Mouse (Mus musculus): Measurements from ENCODE around the gene Lrrk2. TPM values are rescaled to one million over a fixed set of nuclear protein-coding genes. Genes with fewer than 3 reads are reported as not detected.

Lrrk2 gene
- polyA plus RNA-seq, 1 experiment from 2014 or later: 1.6 TPM

GRCm38 (mm10) chr15:91704091-91704490 lies 31.1 kb downstream of the Lrrk2 start:
- no peak overlapping the region for H3K9ac ChIP-seq (ENCODE audit: low read length)
- no peak overlapping the region for H3K4me3 ChIP-seq (ENCODE audit: low read depth, low read length)
- H3K27ac ChIP-seq (ENCODE audit: low read depth, low read length): no peak overlapping the region
- 82% methylated on average over 7 of the region's 7 CpGs for WGBS
- DNase-seq (ENCODE audit: low spot score): no peak
- H3K27me3 ChIP-seq (replicated peaks; ENCODE audit: control insufficient read depth, insufficient read depth, low read length): no peaks in the 10 kb centered on the region
- no peaks in the 10 kb centered on the region for H3K9me3 ChIP-seq (replicated peaks; ENCODE audit: control insufficient read depth, low read length)
- peaks cover 6% of the 10 kb centered on the region; the same call in 1 of the 2 replicates for H3K4me1 ChIP-seq (ENCODE audit: control insufficient read depth, insufficient read depth, low read length)
- no peak for ATAC-seq
- no peaks in the 10 kb centered on the region for H3K36me3 ChIP-seq (ENCODE audit: control insufficient read depth, insufficient read depth, low read length)
- no peak overlapping the region for H3K4me2 ChIP-seq (ENCODE audit: low read length)

GRCm38 (mm10) chr15:91709207-91710130 lies 36.5 kb downstream of the Lrrk2 start:
- Histone ChIP-seq H3K27me3 (replicated peaks; ENCODE audit: control insufficient read depth, insufficient read depth, low read length) (no peaks in the 10 kb centered on the region), H3K4me3 (ENCODE audit: low read depth, low read length) (peak overlapping the region; percentile 20), H3K4me1 (ENCODE audit: control insufficient read depth, insufficient read depth, low read length) (no peaks in the 10 kb centered on the region), H3K4me2 (ENCODE audit: low read length) (peak overlapping the region; percentile 46), H3K27ac (ENCODE audit: low read depth, low read length) (no peak overlapping the region), H3K9me3 (replicated peaks; ENCODE audit: control insufficient read depth, low read length) (no peaks in the 10 kb centered on the region), H3K9ac (ENCODE audit: low read length) (0 out of 2 replicates have a peak overlapping the region, but pooled peaks have one; percentile 3), H3K36me3 (ENCODE audit: control insufficient read depth, insufficient read depth, low read length) (no peaks in the 10 kb centered on the region)
- 27% methylated on average over 29 of the region's 29 CpGs for WGBS
- DNase-seq (ENCODE audit: low spot score): peak; percentile 67
- peak; percentile 68 for ATAC-seq

GRCm38 (mm10) chr15:91735216-91735922 lies 62.4 kb downstream of the Lrrk2 start:
- Histone ChIP-seq H3K4me3 (ENCODE audit: low read depth, low read length) (no peak overlapping the region), H3K4me1 (ENCODE audit: control insufficient read depth, insufficient read depth, low read length) (no peaks in the 10 kb centered on the region), H3K9me3 (replicated peaks; ENCODE audit: control insufficient read depth, low read length) (no peaks in the 10 kb centered on the region), H3K27ac (ENCODE audit: low read depth, low read length) (no peak overlapping the region), H3K36me3 (ENCODE audit: control insufficient read depth, insufficient read depth, low read length) (no peaks in the 10 kb centered on the region), H3K9ac (ENCODE audit: low read length) (no peak overlapping the region), H3K4me2 (ENCODE audit: low read length) (no peak overlapping the region), H3K27me3 (replicated peaks; ENCODE audit: control insufficient read depth, insufficient read depth, low read length) (no peaks in the 10 kb centered on the region)
- ATAC-seq (no peak), DNase-seq (ENCODE audit: low spot score) (no peak)
- 76% methylated on average over 14 of the region's 14 CpGs for WGBS

GRCm38 (mm10) chr15:91736791-91737533 lies 64.0 kb downstream of the Lrrk2 start:
- 50% methylated on average over 15 of the region's 15 CpGs for WGBS
- ATAC-seq (no peak), DNase-seq (ENCODE audit: low spot score) (peak; percentile 45)
- no peak overlapping the region for H3K27ac ChIP-seq (ENCODE audit: low read depth, low read length)
- no peak overlapping the region for H3K9ac ChIP-seq (ENCODE audit: low read length)
- no peaks in the 10 kb centered on the region for H3K36me3 ChIP-seq (ENCODE audit: control insufficient read depth, insufficient read depth, low read length)
- H3K4me3 ChIP-seq (ENCODE audit: low read depth, low read length): no peak overlapping the region
- no peaks in the 10 kb centered on the region for H3K9me3 ChIP-seq (replicated peaks; ENCODE audit: control insufficient read depth, low read length)
- no peak overlapping the region for H3K4me2 ChIP-seq (ENCODE audit: low read length)
- no peaks in the 10 kb centered on the region for H3K4me1 ChIP-seq (ENCODE audit: control insufficient read depth, insufficient read depth, low read length)
- H3K27me3 ChIP-seq (replicated peaks; ENCODE audit: control insufficient read depth, insufficient read depth, low read length): no peaks in the 10 kb centered on the region

- no peaks in the 10 kb centered on the region for H3K9me3 ChIP-seq (replicated peaks; ENCODE audit: control insufficient read depth, low read length)
- WGBS: 72% methylated on average over 9 of the region's 9 CpGs
- no peak overlapping the region for H3K9ac ChIP-seq (ENCODE audit: low read length)
- no peaks in the 10 kb centered on the region for H3K27me3 ChIP-seq (replicated peaks; ENCODE audit: control insufficient read depth, insufficient read depth, low read length)
- H3K36me3 ChIP-seq (ENCODE audit: control insufficient read depth, insufficient read depth, low read length): no peaks in the 10 kb centered on the region
- no peak overlapping the region for H3K27ac ChIP-seq (ENCODE audit: low read depth, low read length)
- no peak overlapping the region for H3K4me3 ChIP-seq (ENCODE audit: low read depth, low read length)
- no peak overlapping the region for H3K4me2 ChIP-seq (ENCODE audit: low read length)
- ATAC-seq: no peak
- no peaks in the 10 kb centered on the region for H3K4me1 ChIP-seq (ENCODE audit: control insufficient read depth, insufficient read depth, low read length)
- DNase-seq (ENCODE audit: low spot score): peak; percentile 21
Measured at GRCm38 (mm10) chr15:91738808-91739207, 65.8 kb downstream of the Lrrk2 start.

- H3K4me2 ChIP-seq (ENCODE audit: low read length): no peak overlapping the region
- 84% methylated on average over 4 of the region's 4 CpGs for WGBS
- no peak for ATAC-seq
- DNase-seq (ENCODE audit: low spot score): no peak
- H3K36me3 ChIP-seq (ENCODE audit: control insufficient read depth, insufficient read depth, low read length): no peaks in the 10 kb centered on the region
- no peaks in the 10 kb centered on the region for H3K4me1 ChIP-seq (ENCODE audit: control insufficient read depth, insufficient read depth, low read length)
- no peaks in the 10 kb centered on the region for H3K9me3 ChIP-seq (replicated peaks; ENCODE audit: control insufficient read depth, low read length)
- H3K9ac ChIP-seq (ENCODE audit: low read length): no peak overlapping the region
- no peak overlapping the region for H3K4me3 ChIP-seq (ENCODE audit: low read depth, low read length)
- no peak overlapping the region for H3K27ac ChIP-seq (ENCODE audit: low read depth, low read length)
- no peaks in the 10 kb centered on the region for H3K27me3 ChIP-seq (replicated peaks; ENCODE audit: control insufficient read depth, insufficient read depth, low read length)
Measured at GRCm38 (mm10) chr15:91745501-91745900, 72.5 kb downstream of the Lrrk2 start.

GRCm38 (mm10) chr15:91752111-91752510 lies 79.1 kb downstream of the Lrrk2 start:
- ATAC-seq (no peak), DNase-seq (ENCODE audit: low spot score) (peak; percentile 54)
- 59% methylated on average over 12 of the region's 12 CpGs for WGBS
- Histone ChIP-seq H3K27me3 (replicated peaks; ENCODE audit: control insufficient read depth, insufficient read depth, low read length) (no peaks in the 10 kb centered on the region), H3K27ac (ENCODE audit: low read depth, low read length) (no peak overlapping the region), H3K4me3 (ENCODE audit: low read depth, low read length) (no peak overlapping the region), H3K4me1 (ENCODE audit: control insufficient read depth, insufficient read depth, low read length) (0 out of 2 replicates have a peak, but pooled peaks cover 2% of the 10 kb centered on the region), H3K4me2 (ENCODE audit: low read length) (no peak overlapping the region), H3K9ac (ENCODE audit: low read length) (no peak overlapping the region), H3K36me3 (ENCODE audit: control insufficient read depth, insufficient read depth, low read length) (no peaks in the 10 kb centered on the region), H3K9me3 (replicated peaks; ENCODE audit: control insufficient read depth, low read length) (no peaks in the 10 kb centered on the region)

- Histone ChIP-seq H3K4me2 (ENCODE audit: low read length) (no peak overlapping the region), H3K9ac (ENCODE audit: low read length) (no peak overlapping the region), H3K36me3 (ENCODE audit: control insufficient read depth, insufficient read depth, low read length) (no peaks in the 10 kb centered on the region), H3K27ac (ENCODE audit: low read depth, low read length) (no peak overlapping the region), H3K9me3 (replicated peaks; ENCODE audit: control insufficient read depth, low read length) (no peaks in the 10 kb centered on the region), H3K27me3 (replicated peaks; ENCODE audit: control insufficient read depth, insufficient read depth, low read length) (no peaks in the 10 kb centered on the region), H3K4me3 (ENCODE audit: low read depth, low read length) (no peak overlapping the region), H3K4me1 (ENCODE audit: control insufficient read depth, insufficient read depth, low read length) (0 out of 2 replicates have a peak, but pooled peaks cover 2% of the 10 kb centered on the region)
- DNase-seq (ENCODE audit: low spot score) (peak; percentile 35), ATAC-seq (no peak)
- 78% methylated on average over 14 of the region's 14 CpGs for WGBS
Measured at GRCm38 (mm10) chr15:91753378-91754080, 80.6 kb downstream of the Lrrk2 start.

All from forebrain, embryonic 14.5 days (tissue).